Mouse (Mus musculus): ENCODE results near the gene Rad51d. TPM values are rescaled to one million over a fixed set of nuclear protein-coding genes. Genes with fewer than 3 reads are reported as not detected.

Gene Rad51d
- polyA plus RNA-seq, 1 experiment from 2014 or later: 12.6 TPM

GRCm38 (mm10) chr11:82888491-82888946 lies 1.9 kb downstream of the Rad51d start:
- Histone ChIP-seq H3K9ac (0 out of 2 replicates have a peak overlapping the region, but pooled peaks have one; percentile 2), H3K4me2 (replicated peaks) (peak overlapping the region; percentile 83)

DNA sequence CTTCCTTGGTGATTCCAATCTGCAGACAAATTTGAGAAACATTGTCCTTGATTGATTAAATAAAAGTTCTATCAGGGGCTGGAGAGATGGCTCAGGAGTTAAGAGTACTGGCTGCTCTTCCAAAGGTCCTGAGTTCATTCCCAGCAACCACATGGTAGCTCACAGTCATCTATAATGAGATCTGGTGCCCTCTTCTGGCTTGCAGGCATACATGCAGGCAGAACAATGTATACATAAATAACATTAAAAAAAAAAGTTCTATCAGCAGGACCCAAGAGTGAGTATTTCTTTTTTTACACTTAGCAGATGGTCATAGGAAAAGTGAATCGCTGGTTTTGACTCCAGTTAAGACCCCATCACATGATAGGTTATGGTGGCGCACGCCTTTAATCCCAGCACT lies 3.9 kb downstream of the Rad51d start:
- ATAC-seq (ENCODE audit: low FRiP score, low read depth): no peak
- no peak overlapping the region for H3K27ac ChIP-seq
- H3K9me3 ChIP-seq: no peaks in the 10 kb centered on the region
- no peaks in the 10 kb centered on the region for H3K36me3 ChIP-seq
- no peak overlapping the region for H3K4me2 ChIP-seq (replicated peaks)
- H3K4me1 ChIP-seq: peaks cover 17% of the 10 kb centered on the region
- no peak overlapping the region for H3K4me3 ChIP-seq
- WGBS: 86% methylated on average over 3 of the region's 3 CpGs
- H3K27me3 ChIP-seq (replicated peaks): no peaks in the 10 kb centered on the region
- no peak overlapping the region for H3K9ac ChIP-seq

More at GRCm38 (mm10) chr11:82888491-82888946, 1.9 kb downstream of the Rad51d start:
- ATAC-seq (ENCODE audit: low FRiP score, low read depth): no peak
- Histone ChIP-seq H3K36me3 (no peaks in the 10 kb centered on the region), H3K4me1 (peaks cover 17% of the 10 kb centered on the region), H3K9me3 (no peaks in the 10 kb centered on the region), H3K27me3 (replicated peaks) (no peaks in the 10 kb centered on the region), H3K27ac (no peak overlapping the region), H3K4me3 (no peak overlapping the region)
- WGBS: 58% methylated on average over 10 of the region's 10 CpGs

GRCm38 (mm10) chr11:82883180-82883579 lies 7.2 kb downstream of the Rad51d start:
- H3K9ac ChIP-seq: no peak overlapping the region
- WGBS: 68% methylated on average over 8 of the region's 8 CpGs
- no peaks in the 10 kb centered on the region for H3K9me3 ChIP-seq
- H3K27ac ChIP-seq: no peak overlapping the region
- no peaks in the 10 kb centered on the region for H3K27me3 ChIP-seq (replicated peaks)
- peaks cover 6% of the 10 kb centered on the region; the same call in 1 of the 2 replicates for H3K36me3 ChIP-seq
- no peak overlapping the region for H3K4me2 ChIP-seq (replicated peaks)
- no peak for ATAC-seq (ENCODE audit: low FRiP score, low read depth)
- H3K4me1 ChIP-seq: 0 out of 2 replicates have a peak, but pooled peaks cover under 1% of the 10 kb centered on the region
- H3K4me3 ChIP-seq: no peak overlapping the region

GRCm38 (mm10) chr11:82877726-82878344 lies 12.6 kb downstream of the Rad51d start:
- Histone ChIP-seq H3K9ac (no peak overlapping the region), H3K9me3 (no peaks in the 10 kb centered on the region), H3K4me1 (no peaks in the 10 kb centered on the region), H3K36me3 (peaks cover 6% of the 10 kb centered on the region; the same call in 1 of the 2 replicates), H3K27ac (no peak overlapping the region), H3K27me3 (replicated peaks) (no peaks in the 10 kb centered on the region), H3K4me2 (replicated peaks) (no peak overlapping the region), H3K4me3 (no peak overlapping the region)
- 68% methylated on average over 7 of the region's 7 CpGs for WGBS
- no peak for ATAC-seq (ENCODE audit: low FRiP score, low read depth)

- Histone ChIP-seq H3K27ac (no peak overlapping the region), H3K4me1 (peaks cover under 1% of the 10 kb centered on the region; the same call in 1 of the 2 replicates), H3K4me3 (no peak overlapping the region), H3K27me3 (replicated peaks) (no peaks in the 10 kb centered on the region), H3K9me3 (no peaks in the 10 kb centered on the region), H3K4me2 (replicated peaks) (no peak overlapping the region), H3K36me3 (peaks cover 6% of the 10 kb centered on the region; the same call in 1 of the 2 replicates), H3K9ac (no peak overlapping the region)
- no peak for ATAC-seq (ENCODE audit: low FRiP score, low read depth)
- WGBS: 92% methylated on average over 5 of the region's 5 CpGs
Observed at GRCm38 (mm10) chr11:82875631-82876030, 14.8 kb downstream of the Rad51d start.

GRCm38 (mm10) chr11:82874924-82875323 lies 15.5 kb downstream of the Rad51d start:
- Histone ChIP-seq H3K4me1 (peaks cover 5% of the 10 kb centered on the region; the same call in 1 of the 2 replicates), H3K9ac (no peak overlapping the region), H3K36me3 (peaks cover 6% of the 10 kb centered on the region; the same call in 1 of the 2 replicates), H3K4me2 (replicated peaks) (no peak overlapping the region), H3K9me3 (no peaks in the 10 kb centered on the region), H3K27me3 (replicated peaks) (no peaks in the 10 kb centered on the region), H3K27ac (no peak overlapping the region), H3K4me3 (no peak overlapping the region)
- ATAC-seq (ENCODE audit: low FRiP score, low read depth): no peak
- WGBS: 78% methylated on average over 5 of the region's 5 CpGs

DNA sequence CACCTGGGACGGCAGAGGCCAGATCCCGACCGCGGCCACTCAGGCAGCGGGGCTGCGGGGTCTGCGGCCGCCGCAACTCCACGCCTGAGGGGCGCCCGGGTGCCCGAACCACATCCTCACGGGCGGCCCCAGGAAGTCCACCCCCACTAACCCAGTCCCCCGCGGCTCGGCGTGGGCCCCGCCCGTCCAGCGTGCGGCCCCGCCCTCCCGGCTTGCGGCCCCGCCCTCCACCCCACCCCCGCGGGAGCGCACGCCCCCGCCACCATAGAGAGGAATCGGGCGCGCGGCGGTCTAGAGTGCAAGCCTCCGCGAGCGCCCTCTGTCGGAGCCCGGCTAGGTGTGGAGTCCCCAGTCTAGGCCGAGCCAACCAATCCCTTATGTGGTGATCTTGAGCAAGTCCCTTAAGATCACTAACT lies 19.4 kb downstream of the Rad51d start, which contains the start of gene Rffl:
TSS of gene Rffl (minus strand) at position 180 of the 416 bp plus-strand sequence.
- Histone ChIP-seq H3K9ac (peak within 1 kb of the TSS; percentile 75), H3K4me1 (peaks cover 5% of the 10 kb centered on the region; the same call in 1 of the 2 replicates), H3K27ac (peak within 1 kb of the TSS; percentile 46; the same call in 1 of the 2 replicates), H3K4me3 (peak within 1 kb of the TSS; percentile 76), H3K27me3 (replicated peaks) (no peaks in the 10 kb centered on the region), H3K36me3 (no peaks in the 10 kb centered on the region), H3K9me3 (no peaks in the 10 kb centered on the region), H3K4me2 (replicated peaks) (peak within 1 kb of the TSS; percentile 92)
- ATAC-seq (ENCODE audit: low FRiP score, low read depth): peak; percentile 95
- WGBS: under 1% methylated on average over 43 of the region's 43 CpGs

DNA sequence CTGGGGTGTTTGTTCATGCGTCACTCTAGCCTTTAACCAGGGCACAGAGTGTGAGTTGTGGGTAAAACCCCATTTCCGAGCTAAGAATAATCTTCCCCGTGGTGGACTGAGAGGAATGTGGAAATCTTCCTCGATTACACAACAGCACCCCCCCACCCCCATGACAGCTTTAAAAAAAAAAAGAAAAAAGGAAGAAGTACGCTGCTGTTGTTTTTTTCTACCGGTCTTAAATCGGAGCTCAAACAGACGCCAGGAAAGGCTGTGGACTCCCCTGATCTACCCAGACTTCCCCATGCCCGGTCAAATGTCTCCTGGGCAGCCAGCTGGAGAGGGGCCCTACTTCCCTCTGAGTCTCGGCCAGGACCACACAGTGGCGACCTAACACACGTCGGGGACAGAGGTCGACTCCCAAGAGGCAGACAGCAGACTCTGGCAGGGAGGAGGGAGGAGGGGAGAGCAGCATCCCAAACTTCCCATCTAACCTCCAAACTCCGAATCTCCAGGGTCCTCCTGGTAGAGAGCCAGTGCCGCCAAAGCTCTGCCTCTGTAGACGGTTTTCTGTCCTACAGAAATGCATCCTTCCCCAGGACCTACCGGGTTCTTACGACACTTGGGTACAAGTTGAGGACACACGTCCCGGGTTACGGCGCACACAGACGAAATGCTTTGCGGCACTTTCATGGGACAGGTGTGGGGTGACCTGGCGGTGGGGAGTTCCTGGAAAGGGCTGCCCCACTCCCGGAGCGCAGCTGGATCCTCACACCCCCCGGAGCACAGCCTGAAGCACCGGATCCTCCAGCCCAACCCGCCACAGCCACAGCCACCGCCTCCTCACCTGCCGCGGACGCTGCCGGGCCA lies 20.0 kb downstream of the Rad51d start:
- Histone ChIP-seq H3K4me2 (replicated peaks) (peak overlapping the region; percentile 92), H3K4me3 (peak overlapping the region; percentile 76), H3K9ac (peak overlapping the region; percentile 75), H3K27ac (peak overlapping the region; percentile 46; the same call in 1 of the 2 replicates), H3K36me3 (no peaks in the 10 kb centered on the region), H3K9me3 (no peaks in the 10 kb centered on the region), H3K27me3 (replicated peaks) (no peaks in the 10 kb centered on the region), H3K4me1 (peaks cover 5% of the 10 kb centered on the region; the same call in 1 of the 2 replicates)
- WGBS: 5% methylated on average over 36 of the region's 36 CpGs
- peak; percentile 48 for ATAC-seq (ENCODE audit: low FRiP score, low read depth)

DNA sequence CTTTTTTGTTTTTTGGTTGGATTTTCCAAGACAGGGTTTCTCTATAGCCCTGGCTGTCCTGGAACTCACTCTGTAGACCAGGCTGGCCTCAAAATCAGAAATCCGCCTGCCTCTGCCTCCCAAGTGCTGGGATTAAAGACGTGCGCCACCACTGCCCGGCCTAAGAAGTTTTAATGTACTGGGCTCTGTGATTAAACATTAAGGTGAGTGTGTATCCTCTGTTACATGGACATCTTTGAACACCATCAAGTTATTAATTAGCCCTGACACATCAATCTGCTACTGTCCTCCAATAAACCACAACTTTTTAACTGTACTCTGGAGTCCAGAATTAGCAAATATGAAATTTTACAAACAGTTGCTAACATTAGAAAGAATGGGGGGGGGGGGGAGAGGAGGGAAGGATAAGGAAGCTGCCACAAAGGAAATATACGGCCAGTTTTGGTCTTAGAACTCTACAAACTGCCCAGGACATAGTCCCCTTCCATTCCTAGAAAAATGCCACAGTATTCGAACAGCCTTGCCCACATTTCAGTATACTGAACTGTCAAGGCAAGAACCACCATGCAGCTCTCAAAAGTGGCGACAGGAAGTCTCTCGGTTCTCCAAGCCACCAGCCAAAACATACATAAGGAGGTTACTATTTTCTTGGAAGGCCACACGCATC lies 20.8 kb downstream of the Rad51d start:
- Histone ChIP-seq H3K4me1 (peaks cover 5% of the 10 kb centered on the region; the same call in 1 of the 2 replicates), H3K27ac (no peak overlapping the region), H3K36me3 (no peaks in the 10 kb centered on the region), H3K4me3 (no peak overlapping the region), H3K9ac (no peak overlapping the region), H3K27me3 (replicated peaks) (no peaks in the 10 kb centered on the region), H3K9me3 (no peaks in the 10 kb centered on the region), H3K4me2 (replicated peaks) (peak overlapping the region; percentile 92)
- no peak for ATAC-seq (ENCODE audit: low FRiP score, low read depth)
- WGBS: 80% methylated on average over 9 of the region's 9 CpGs

DNA sequence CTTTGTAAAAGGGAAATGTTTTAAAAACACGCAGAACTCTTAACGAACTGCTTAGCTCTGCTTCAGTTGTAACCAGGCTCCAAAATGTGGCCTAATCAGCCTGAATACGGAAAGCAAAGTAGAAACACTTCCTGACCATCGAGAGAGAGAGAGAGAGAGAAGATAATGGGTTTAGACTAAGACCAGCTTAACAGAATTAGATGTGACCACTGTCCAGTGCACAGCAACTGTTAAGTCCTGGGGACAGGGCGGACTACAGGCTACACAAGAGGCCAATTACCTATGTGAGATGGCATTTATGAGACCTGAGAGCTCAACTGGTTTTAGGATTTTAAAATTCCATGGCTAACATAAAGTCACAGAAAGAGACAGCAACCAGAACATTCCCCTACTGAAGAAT lies 22.5 kb downstream of the Rad51d start:
- Histone ChIP-seq H3K36me3 (no peaks in the 10 kb centered on the region), H3K9me3 (no peaks in the 10 kb centered on the region), H3K4me1 (peaks cover 10% of the 10 kb centered on the region), H3K27ac (no peak overlapping the region), H3K27me3 (replicated peaks) (no peaks in the 10 kb centered on the region), H3K9ac (no peak overlapping the region), H3K4me3 (no peak overlapping the region), H3K4me2 (replicated peaks) (no peak overlapping the region)
- WGBS: 77% methylated on average over 5 of the region's 5 CpGs
- no peak for ATAC-seq (ENCODE audit: low FRiP score, low read depth)

DNA sequence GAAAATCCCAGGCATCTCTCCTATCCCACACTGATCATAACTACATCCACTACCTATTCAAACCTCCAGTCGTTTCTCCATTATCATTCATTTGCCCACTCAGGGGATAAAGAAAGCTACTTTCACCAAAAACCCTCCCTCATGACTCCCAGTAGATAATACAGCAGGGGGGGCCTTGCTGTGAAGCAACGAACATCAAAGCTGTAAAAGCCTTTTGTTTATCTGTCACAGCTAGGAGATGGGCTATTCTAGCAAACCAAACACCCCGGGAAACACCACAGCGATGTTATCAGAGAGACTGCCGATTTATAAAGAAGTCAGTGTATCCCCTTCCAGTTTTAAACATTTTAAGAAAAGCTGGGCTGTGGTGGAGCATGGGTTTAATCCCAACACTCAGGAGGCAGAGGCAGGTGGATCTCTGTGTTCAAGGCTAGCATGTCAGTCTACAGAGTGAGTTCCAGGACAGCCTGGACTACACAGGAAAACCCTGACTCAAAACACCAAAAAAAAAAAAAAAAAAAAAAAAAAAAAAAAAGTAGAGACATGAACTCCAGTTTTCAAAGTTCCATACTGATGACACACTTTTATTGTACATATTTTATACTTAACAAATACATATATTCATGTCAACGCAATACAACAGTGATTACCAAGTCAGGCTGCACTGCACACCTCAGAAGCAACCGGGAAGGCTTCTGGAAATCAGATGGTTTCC lies 23.4 kb downstream of the Rad51d start:
- no peak overlapping the region for H3K27ac ChIP-seq
- peaks cover 10% of the 10 kb centered on the region for H3K4me1 ChIP-seq
- no peak overlapping the region for H3K4me3 ChIP-seq
- WGBS: 28% methylated on average over 7 of the region's 7 CpGs
- H3K36me3 ChIP-seq: no peaks in the 10 kb centered on the region
- H3K4me2 ChIP-seq (replicated peaks): no peak overlapping the region
- no peak for ATAC-seq (ENCODE audit: low FRiP score, low read depth)
- H3K27me3 ChIP-seq (replicated peaks): no peaks in the 10 kb centered on the region
- H3K9me3 ChIP-seq: no peaks in the 10 kb centered on the region
- no peak overlapping the region for H3K9ac ChIP-seq

All from neural tube, embryonic 12.5 days (tissue).